Comparison of ENCODE assay signal across 8 mouse cellular contexts in the genomic region with DNA sequence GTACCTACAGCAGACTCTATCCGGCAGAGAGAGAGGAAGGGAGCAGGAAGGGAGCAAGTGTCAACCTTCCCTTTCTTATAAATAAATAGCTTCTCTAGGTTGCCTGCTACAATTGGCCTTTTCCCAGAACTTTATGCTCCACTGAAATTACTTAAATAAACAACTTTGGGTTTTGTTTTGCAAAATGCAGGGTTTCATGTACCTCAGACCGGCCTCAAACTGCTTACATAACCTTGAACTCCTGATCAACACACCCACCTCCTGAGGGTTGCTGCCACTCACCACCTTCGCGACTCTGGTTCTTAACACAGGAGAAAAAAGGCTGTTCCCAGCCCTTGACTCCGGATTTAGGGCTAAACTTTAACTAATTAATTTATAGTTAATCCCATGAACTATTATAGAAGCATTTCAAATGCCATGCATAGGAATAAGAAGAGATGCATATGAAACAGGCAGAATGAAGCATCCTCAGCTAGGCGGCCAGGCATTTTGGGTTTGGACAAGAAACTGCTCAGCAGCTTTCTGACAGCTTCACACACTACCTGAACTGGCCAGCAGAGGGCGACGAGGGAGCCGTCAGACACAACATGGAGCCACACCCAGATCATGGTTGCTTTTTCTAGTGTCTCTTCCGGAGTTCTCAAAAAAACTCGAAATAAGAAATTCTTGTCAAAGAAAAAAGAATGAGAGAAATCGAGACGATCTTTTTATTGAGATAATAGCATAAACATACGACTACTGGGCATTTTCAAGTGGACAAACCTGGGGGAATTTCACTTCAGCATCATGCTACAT. TPM values are rescaled to one million over a fixed set of nuclear protein-coding genes. Genes with fewer than 3 reads are reported as not detected.
DNase-seq lines count a peak whose midpoint lies in the region; ATAC-seq and TF ChIP-seq lines count a peak whose summit lies in the region.

No protein-coding gene starts in this region.

- peaks cover 8% of the 10 kb centered on the region for H3K27me3 ChIP-seq in erythroblast, embryonic 14.5 days (ENCODE audit: control insufficient read depth)
- no peaks in the 10 kb centered on the region for H3K27me3 ChIP-seq in heart, embryonic 13.5 days (replicated peaks)
- H3K27me3 ChIP-seq in liver, embryonic 15.5 days: no peaks in the 10 kb centered on the region
- H3K27me3 ChIP-seq in neural tube, embryonic 11.5 days (ENCODE audit: control insufficient read depth, insufficient read depth, low read length): no peaks in the 10 kb centered on the region
- H3K27me3 ChIP-seq in stomach, embryonic 15.5 days (replicated peaks): no peaks in the 10 kb centered on the region

- DNase-seq in B cell, adult 2 months: peak; percentile 93 to 94
- peak; percentile 87 for DNase-seq in kidney, postnatal 14 days
- DNase-seq in neural tube, embryonic 11.5 days (ENCODE audit: low spot score): peak; percentile 78

- H3K4me2 ChIP-seq in heart, embryonic 13.5 days: peak overlapping the region; percentile 35
- peak overlapping the region; percentile 56 for H3K4me2 ChIP-seq in liver, embryonic 15.5 days
- no peak overlapping the region for H3K4me2 ChIP-seq in neural tube, embryonic 11.5 days (ENCODE audit: low read depth)
- H3K4me2 ChIP-seq in stomach, embryonic 15.5 days: no peak overlapping the region

- H3K36me3 ChIP-seq in erythroblast, embryonic 14.5 days (ENCODE audit: control insufficient read depth): no peaks in the 10 kb centered on the region
- H3K36me3 ChIP-seq in heart, embryonic 13.5 days: no peaks in the 10 kb centered on the region
- no peaks in the 10 kb centered on the region for H3K36me3 ChIP-seq in liver, embryonic 15.5 days (replicated peaks)
- H3K36me3 ChIP-seq in neural tube, embryonic 11.5 days (ENCODE audit: control insufficient read depth, insufficient read depth, low read length): no peaks in the 10 kb centered on the region
- H3K36me3 ChIP-seq in stomach, embryonic 15.5 days: no peaks in the 10 kb centered on the region

- peaks cover 22% of the 10 kb centered on the region for H3K4me1 ChIP-seq in bone marrow macrophage, adult 2 months (ENCODE audit: control insufficient read depth, insufficient read depth, low read length)
- peaks cover 66% of the 10 kb centered on the region for H3K4me1 ChIP-seq in erythroblast, embryonic 14.5 days (ENCODE audit: control insufficient read depth)
- H3K4me1 ChIP-seq in heart, embryonic 13.5 days: peaks cover 67% of the 10 kb centered on the region
- peaks cover 81% of the 10 kb centered on the region for H3K4me1 ChIP-seq in liver, embryonic 15.5 days (replicated peaks)
- H3K4me1 ChIP-seq in neural tube, embryonic 11.5 days (ENCODE audit: control insufficient read depth, insufficient read depth, low read length): no peaks in the 10 kb centered on the region
- H3K4me1 ChIP-seq in stomach, embryonic 15.5 days: peaks cover 40% of the 10 kb centered on the region

- H3K9ac ChIP-seq in heart, embryonic 13.5 days: no peak overlapping the region
- H3K9ac ChIP-seq in liver, embryonic 15.5 days: peak overlapping the region; percentile 36; the same call in 1 of the 2 replicates
- H3K9ac ChIP-seq in neural tube, embryonic 11.5 days (ENCODE audit: low read length): no peak overlapping the region
- H3K9ac ChIP-seq in stomach, embryonic 15.5 days: no peak overlapping the region

- no peak overlapping the region for H3K27ac ChIP-seq in bone marrow macrophage, adult 2 months (ENCODE audit: insufficient read depth, low read depth, low read length)
- H3K27ac ChIP-seq in heart, embryonic 13.5 days (replicated peaks): peak overlapping the region; percentile 97
- peak overlapping the region; percentile 93 for H3K27ac ChIP-seq in liver, embryonic 15.5 days (replicated peaks)
- peak overlapping the region; percentile 95 for H3K27ac ChIP-seq in neural tube, embryonic 11.5 days (ENCODE audit: low read depth, low read length)
- peak overlapping the region; percentile 93 for H3K27ac ChIP-seq in stomach, embryonic 15.5 days

- 51% methylated on average over 14 of the region's 14 CpGs for WGBS in heart, embryonic 13.5 days
- 35% methylated on average over 14 of the region's 14 CpGs for WGBS in liver, embryonic 15.5 days (ENCODE audit: insufficient replicate concordance)
- 63% methylated on average over 14 of the region's 14 CpGs for WGBS in neural tube, embryonic 11.5 days
- WGBS in stomach, embryonic 15.5 days: 50% methylated on average over 14 of the region's 14 CpGs

- H3K9me3 ChIP-seq in erythroblast, embryonic 14.5 days (ENCODE audit: control insufficient read depth, low read length): no peaks in the 10 kb centered on the region
- no peaks in the 10 kb centered on the region for H3K9me3 ChIP-seq in heart, embryonic 13.5 days
- no peaks in the 10 kb centered on the region for H3K9me3 ChIP-seq in liver, embryonic 15.5 days (replicated peaks)
- no peaks in the 10 kb centered on the region for H3K9me3 ChIP-seq in neural tube, embryonic 11.5 days (ENCODE audit: control insufficient read depth, low read length)
- H3K9me3 ChIP-seq in stomach, embryonic 15.5 days: no peaks in the 10 kb centered on the region

- ATAC-seq in heart, embryonic 13.5 days (ENCODE audit: extremely low read depth, insufficient number of reproducible peaks, low FRiP score, low TSS enrichment): no peak
- no peak for ATAC-seq in liver, embryonic 15.5 days (ENCODE audit: insufficient read depth)
- ATAC-seq in neural tube, embryonic 11.5 days (ENCODE audit: insufficient read depth, low FRiP score, low TSS enrichment): no peak
- ATAC-seq in stomach, embryonic 15.5 days (ENCODE audit: insufficient read depth, low FRiP score, low read depth): no peak

- peak; percentile 76 for TF ChIP-seq CTCF in bone marrow macrophage, adult 2 months (IDR thresholded peaks at IDR 0.05; ENCODE audit: low read depth, low read length)

- TF ChIP-seq POLR2A in bone marrow macrophage, adult 2 months (IDR thresholded peaks at IDR 0.05; ENCODE audit: borderline replicate concordance, low read depth, low read length): no peak

- no peak overlapping the region for H3K4me3 ChIP-seq in bone marrow macrophage, adult 2 months (ENCODE audit: insufficient read depth, low read length)
- H3K4me3 ChIP-seq in erythroblast, embryonic 14.5 days (replicated peaks): peak overlapping the region; percentile 51
- H3K4me3 ChIP-seq in heart, embryonic 13.5 days: no peak overlapping the region
- H3K4me3 ChIP-seq in liver, embryonic 15.5 days (replicated peaks): peak overlapping the region; percentile 27; the same call in 1 of the 2 replicates
- no peak overlapping the region for H3K4me3 ChIP-seq in neural tube, embryonic 11.5 days (ENCODE audit: low read depth, low read length)
- no peak overlapping the region for H3K4me3 ChIP-seq in stomach, embryonic 15.5 days (replicated peaks)

RNA-seq across cellular contexts. Expression of gene Atf7ip, which starts 38.8 kb away (rescaled TPM):
- polyA plus RNA-seq in bone marrow macrophage, adult 2 months (2012; ENCODE audit: insufficient read depth, insufficient read length, missing spikeins): 34.7 and 37.2 TPM in 2 replicates
- 3.8 and 4.7 TPM in 2 replicates for polyA plus RNA-seq in erythroblast, embryonic 14.5 days (2012)
- polyA plus RNA-seq in heart, embryonic 13.5 days (2015; fragmentation: Nextera tagmentation; extraction: Ambion mirVana): 31.6 and 33.7 TPM in 2 replicates
- 14.6 and 17.7 TPM in 2 replicates for polyA plus RNA-seq in liver, embryonic 15.5 days (2015; fragmentation: Nextera tagmentation; extraction: Ambion mirVana)
- polyA plus RNA-seq in neural tube, embryonic 11.5 days (2014; fragmentation: Nextera tagmentation; extraction: Ambion mirVana): 51.1 and 56.4 TPM in 2 replicates
- 34.6 and 38.1 TPM in 2 replicates for polyA plus RNA-seq in stomach, embryonic 15.5 days (2015; fragmentation: Nextera tagmentation; extraction: Ambion mirVana)

RNA-seq across cellular contexts. Expression of gene E330021D16Rik, which starts 51.8 kb away (rescaled TPM):
- polyA plus RNA-seq in bone marrow macrophage, adult 2 months (2012; ENCODE audit: insufficient read depth, insufficient read length, missing spikeins): not detected in 2 replicates
- not detected in 2 replicates for polyA plus RNA-seq in erythroblast, embryonic 14.5 days (2012)
- polyA plus RNA-seq in heart, embryonic 13.5 days (2015; fragmentation: Nextera tagmentation; extraction: Ambion mirVana): not detected in 2 replicates
- 0.38 and 0.48 TPM in 2 replicates for polyA plus RNA-seq in liver, embryonic 15.5 days (2015; fragmentation: Nextera tagmentation; extraction: Ambion mirVana)
- polyA plus RNA-seq in neural tube, embryonic 11.5 days (2014; fragmentation: Nextera tagmentation; extraction: Ambion mirVana): not detected in 2 replicates
- 0.12 TPM in 1 of 2 replicates, not detected in the other for polyA plus RNA-seq in stomach, embryonic 15.5 days (2015; fragmentation: Nextera tagmentation; extraction: Ambion mirVana)

Comparison
In these comparisons a context has a peak if more than half of its experiments do, and no peak if none do; other contexts are left out.
1. H3K4me3 ChIP-seq: peak in erythroblast, embryonic 14.5 days (single experiment) and liver, embryonic 15.5 days (single experiment); none in bone marrow macrophage, adult 2 months (single experiment), heart, embryonic 13.5 days (single experiment), neural tube, embryonic 11.5 days (single experiment) and stomach, embryonic 15.5 days (single experiment).
2. H3K4me2 ChIP-seq: peak in heart, embryonic 13.5 days (single experiment) and liver, embryonic 15.5 days (single experiment); none in neural tube, embryonic 11.5 days (single experiment) and stomach, embryonic 15.5 days (single experiment).
3. Peak in every context shown above with its lines, with median percentiles within 50 percentile points of each other: DNase-seq.